Mouse (Mus musculus) limb, embryonic 11.5 days (tissue): ENCODE measurements around the gene Mtus2. TPM values are rescaled to one million over a fixed set of nuclear protein-coding genes. Genes with fewer than 3 reads are reported as not detected.

Experiments used
- ATAC-seq: fragments of 200-750 bp; cut with Nextera tagmentation; 2 replicates; pipeline ENCODE4 v1.8.0; 2017; ENCODE audit warnings: low read depth; ENCODE audit not compliant: insufficient number of reproducible peaks, low FRiP score, low TSS enrichment
- DNase-seq: peaks from one replicate; pipeline ENCODE4 v3.0.0-alpha.2; 2015; ENCODE audit warnings: low spot score
- H3K27ac ChIP-seq: fragments of 300-500 bp; sonication (generic); replicated peaks from 2 replicates; pipeline ENCODE4 v1.5.1; 2014; ENCODE audit warnings: low read depth, mild to moderate bottlenecking, low read length
- H3K27me3 ChIP-seq: fragments of 300-500 bp; sonication (generic); 2 replicates; pipeline ENCODE4 v1.6.1; 2014; ENCODE audit warnings: mild to moderate bottlenecking, low read length, mixed read lengths; ENCODE audit not compliant: control insufficient read depth, insufficient read depth
- H3K36me3 ChIP-seq: fragments of 300-500 bp; sonication (generic); 2 replicates; pipeline ENCODE4 v1.6.1; 2014; ENCODE audit warnings: mild to moderate bottlenecking, low read length, moderate library complexity, mixed read lengths; ENCODE audit not compliant: control insufficient read depth, insufficient read depth
- H3K4me1 ChIP-seq: fragments of 300-500 bp; sonication (generic); 2 replicates; pipeline ENCODE4 v1.6.1; 2014; ENCODE audit warnings: low read length, mixed read lengths; ENCODE audit not compliant: control insufficient read depth, insufficient read depth
- H3K4me2 ChIP-seq: fragments of 300-500 bp; sonication (generic); 2 replicates; pipeline ENCODE4 v1.6.1; 2014; ENCODE audit warnings: low read depth, mild to moderate bottlenecking, moderate library complexity; ENCODE audit not compliant: severe bottlenecking
- H3K4me3 ChIP-seq: fragments of 300-500 bp; sonication (generic); 2 replicates; pipeline ENCODE4 v1.5.1; 2014; ENCODE audit warnings: low read depth, low read length
- H3K9ac ChIP-seq: fragments of 300-500 bp; sonication (generic); 2 replicates; pipeline ENCODE4 v1.6.1; 2014; ENCODE audit warnings: mild to moderate bottlenecking, low read length
- H3K9me3 ChIP-seq: fragments of 300-500 bp; sonication (generic); 2 replicates; pipeline ENCODE4 v1.6.1; 2016; ENCODE audit warnings: low read length; ENCODE audit not compliant: control insufficient read depth
- WGBS: fragments of 180-500 bp; shearing (Covaris S2); extraction: QIAGEN DNeasy Blood & Tissue Kit; methylation state at CpG from one replicate; pipeline ENCODE4 v1.1.7; 2014; 5-methylcytosine and 5-hydroxymethylcytosine counted together
- polyA plus RNA-seq: library from polyadenylated mRNA; unstranded; fragments of >200 nt; fragmentation: Nextera tagmentation; extraction: Ambion mirVana; gene quantifications from 2 replicates; pipeline ENCODE4 v1.2.1, GENCODE M21; 2014

Mtus2 gene
- polyA plus RNA-seq, 1 experiment from 2014 or later = 4.0 TPM

DNA sequence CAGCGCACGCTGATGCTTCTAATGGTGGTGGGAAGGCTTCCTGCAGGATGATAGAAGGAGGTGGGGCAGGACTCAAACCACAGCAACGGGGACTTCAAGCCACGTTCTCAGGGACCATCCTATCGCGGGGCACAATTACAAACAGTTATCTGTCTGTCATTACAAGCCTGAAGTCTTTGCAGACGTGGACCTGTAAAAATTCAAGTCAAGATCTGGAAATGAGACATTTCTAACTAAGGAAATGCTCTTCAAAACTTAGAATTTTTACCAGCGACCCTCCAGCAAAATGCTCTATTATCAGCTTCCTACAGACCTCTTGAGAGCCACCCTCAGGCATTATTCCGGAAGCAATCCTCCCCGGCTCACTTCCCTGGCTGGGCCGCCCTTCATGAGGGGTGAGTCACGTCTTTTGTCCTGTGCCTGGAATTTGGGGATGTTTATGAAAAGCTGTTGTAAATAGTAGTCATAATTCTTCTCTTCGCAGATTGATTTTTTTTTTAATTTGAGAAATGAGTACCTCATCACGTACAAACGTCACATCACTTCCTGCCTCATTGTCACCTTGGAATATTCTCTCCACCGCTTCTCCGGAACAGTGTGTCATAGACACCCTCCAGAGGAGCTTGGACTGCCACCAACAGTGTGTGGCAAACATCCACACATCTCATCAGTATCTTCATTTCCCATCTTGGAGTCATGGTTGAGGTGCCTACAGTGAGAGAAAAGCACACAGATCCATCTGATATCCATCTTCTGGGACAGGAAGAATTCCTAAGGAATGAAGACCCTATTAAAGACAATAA, 38.9 kb upstream of the Mtus2 start:
- DNase-seq (no peak), ATAC-seq (no peak)
- Histone ChIP-seq H3K36me3 (no peaks in the 10 kb centered on the region), H3K27ac (no peak overlapping the region), H3K9ac (no peak overlapping the region), H3K9me3 (no peaks in the 10 kb centered on the region), H3K4me2 (no peak overlapping the region), H3K4me3 (no peak overlapping the region), H3K27me3 (no peaks in the 10 kb centered on the region), H3K4me1 (peaks cover 3% of the 10 kb centered on the region; the same call in 1 of the 2 replicates)
- WGBS = 77% methylated on average over 17 of the region's 17 CpGs

DNA sequence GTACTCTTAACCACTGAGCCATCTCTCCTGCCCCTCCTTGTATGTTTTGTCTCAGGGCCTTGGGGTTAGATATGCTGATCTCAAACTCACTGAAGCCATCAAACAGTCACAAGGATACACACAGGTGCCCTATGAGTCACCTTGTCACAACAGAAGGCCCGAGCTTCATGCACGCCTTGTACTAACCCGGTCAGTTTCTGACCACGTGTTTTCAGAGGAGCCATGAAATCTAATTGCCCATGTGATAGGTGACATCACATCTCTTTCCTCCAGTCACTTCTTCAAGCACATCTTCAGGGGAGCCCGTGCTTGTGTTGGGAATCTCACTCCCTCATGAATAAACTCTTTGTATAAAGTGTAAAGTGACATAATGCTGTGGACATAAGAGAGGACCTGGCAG, 32.5 kb upstream of the Mtus2 start:
- ATAC-seq = no peak
- no peak overlapping the region for H3K9ac ChIP-seq
- H3K4me1 ChIP-seq = no peaks in the 10 kb centered on the region
- no peaks in the 10 kb centered on the region for H3K27me3 ChIP-seq
- no peak overlapping the region for H3K4me3 ChIP-seq
- no peak overlapping the region for H3K4me2 ChIP-seq
- H3K27ac ChIP-seq = no peak overlapping the region
- no peaks in the 10 kb centered on the region for H3K36me3 ChIP-seq
- 86% methylated on average over 5 of the region's 5 CpGs for WGBS
- no peak for DNase-seq
- no peaks in the 10 kb centered on the region for H3K9me3 ChIP-seq

DNA sequence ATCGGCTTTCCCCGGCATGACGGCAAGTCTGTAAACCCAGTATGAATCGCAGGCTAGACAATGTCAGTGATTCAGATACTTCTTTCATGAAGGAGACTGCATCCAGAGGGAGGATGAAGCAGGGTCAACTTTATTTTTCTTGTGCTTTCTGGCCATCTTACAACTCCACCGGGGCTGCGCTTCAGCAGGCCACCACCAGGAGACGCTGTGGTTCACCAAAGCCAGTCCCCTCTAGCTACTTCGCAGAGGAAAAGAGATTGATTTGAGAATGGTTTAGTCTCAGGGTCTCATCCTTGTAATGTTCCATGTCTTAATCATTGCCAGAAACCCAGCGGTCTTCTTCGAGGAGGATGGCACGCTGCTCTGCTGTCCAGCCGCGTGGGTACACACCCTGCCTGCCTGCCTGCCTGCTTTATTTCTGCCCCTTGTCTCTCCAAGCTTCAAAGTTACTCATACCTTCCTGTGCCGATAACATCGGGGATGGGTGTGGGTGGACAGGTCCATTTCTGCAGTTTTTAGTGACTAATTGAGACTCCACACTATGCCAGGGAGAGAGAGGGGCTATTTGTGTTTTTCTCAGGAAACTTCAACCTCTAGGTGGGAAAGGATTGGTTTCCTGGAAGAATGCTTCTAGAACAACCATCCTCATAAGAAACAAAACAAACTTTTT, 31.1 kb upstream of the Mtus2 start:
- Histone ChIP-seq H3K27me3 (no peaks in the 10 kb centered on the region), H3K4me3 (no peak overlapping the region), H3K9me3 (no peaks in the 10 kb centered on the region), H3K4me2 (no peak overlapping the region), H3K36me3 (no peaks in the 10 kb centered on the region), H3K4me1 (no peaks in the 10 kb centered on the region), H3K27ac (no peak overlapping the region), H3K9ac (no peak overlapping the region)
- DNase-seq (peak; percentile 60), ATAC-seq (no peak)
- 71% methylated on average over 15 of the region's 15 CpGs for WGBS

DNA sequence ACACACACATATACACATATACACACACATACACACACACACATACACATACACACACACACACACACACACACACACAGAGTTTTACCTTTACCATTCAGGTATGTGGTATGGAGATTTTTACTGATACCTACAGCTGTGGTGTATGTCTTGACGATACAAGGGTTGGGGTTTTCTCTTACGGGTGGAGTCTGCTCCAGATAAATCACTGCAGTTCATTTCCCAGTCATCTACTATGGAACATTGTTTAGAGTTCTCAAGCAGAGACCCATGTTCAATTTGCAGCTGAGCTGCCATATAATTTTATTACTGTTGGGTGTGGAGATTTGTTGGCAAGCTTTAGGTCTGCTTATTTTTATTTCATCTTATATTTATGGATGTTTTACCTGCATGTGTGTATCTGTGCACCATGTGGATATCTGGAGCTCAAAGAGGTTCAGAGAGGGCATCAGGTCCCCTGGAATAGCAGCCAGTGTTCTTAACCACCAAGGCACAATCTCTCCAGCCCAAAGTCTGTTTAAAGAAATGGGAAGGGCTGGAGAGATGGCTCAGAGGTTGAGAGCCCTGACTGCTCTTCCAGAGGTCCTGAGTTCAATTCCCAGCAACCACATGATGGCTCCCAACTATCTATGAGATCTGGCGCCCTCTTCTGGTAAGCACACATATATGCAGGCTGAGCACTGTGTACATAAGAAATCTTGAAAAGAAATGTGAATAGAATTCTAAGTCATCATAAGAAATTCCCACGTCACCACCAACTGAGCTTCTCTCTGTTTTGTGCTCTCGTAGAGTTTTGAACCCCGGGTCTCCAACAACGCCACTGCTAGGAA, 28.2 kb upstream of the Mtus2 start:
- no peaks in the 10 kb centered on the region for H3K36me3 ChIP-seq
- no peak overlapping the region for H3K9ac ChIP-seq
- no peaks in the 10 kb centered on the region for H3K9me3 ChIP-seq
- H3K4me3 ChIP-seq = no peak overlapping the region
- no peak overlapping the region for H3K27ac ChIP-seq
- no peak for DNase-seq
- H3K27me3 ChIP-seq = no peaks in the 10 kb centered on the region
- no peak overlapping the region for H3K4me2 ChIP-seq
- WGBS = 83% methylated on average over 7 of the region's 7 CpGs
- ATAC-seq = no peak
- no peaks in the 10 kb centered on the region for H3K4me1 ChIP-seq

DNA sequence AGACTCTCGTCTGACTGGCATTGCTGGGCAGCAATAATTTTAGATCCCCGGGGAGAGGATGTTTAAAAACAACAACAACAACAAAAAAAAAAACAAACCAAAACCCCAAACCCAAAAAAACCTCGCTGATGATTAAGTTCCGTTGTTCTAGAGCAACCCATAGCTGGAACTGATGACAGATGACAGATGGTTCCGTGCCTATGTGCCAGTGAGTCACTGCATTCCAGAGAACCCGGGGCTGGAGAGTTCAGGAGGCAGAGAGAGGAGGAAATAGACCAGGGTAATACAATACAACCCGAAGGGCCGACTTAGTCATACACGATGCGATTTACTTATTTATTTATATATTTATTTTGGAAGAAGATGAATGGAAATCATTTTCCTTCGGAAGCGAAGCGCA, 22.0 kb upstream of the Mtus2 start:
- Histone ChIP-seq H3K9ac (no peak overlapping the region), H3K27me3 (no peaks in the 10 kb centered on the region), H3K4me2 (no peak overlapping the region), H3K36me3 (no peaks in the 10 kb centered on the region), H3K4me1 (no peaks in the 10 kb centered on the region), H3K27ac (no peak overlapping the region), H3K9me3 (no peaks in the 10 kb centered on the region), H3K4me3 (no peak overlapping the region)
- DNase-seq (no peak), ATAC-seq (no peak)
- WGBS = 89% methylated on average over 13 of the region's 13 CpGs

DNA sequence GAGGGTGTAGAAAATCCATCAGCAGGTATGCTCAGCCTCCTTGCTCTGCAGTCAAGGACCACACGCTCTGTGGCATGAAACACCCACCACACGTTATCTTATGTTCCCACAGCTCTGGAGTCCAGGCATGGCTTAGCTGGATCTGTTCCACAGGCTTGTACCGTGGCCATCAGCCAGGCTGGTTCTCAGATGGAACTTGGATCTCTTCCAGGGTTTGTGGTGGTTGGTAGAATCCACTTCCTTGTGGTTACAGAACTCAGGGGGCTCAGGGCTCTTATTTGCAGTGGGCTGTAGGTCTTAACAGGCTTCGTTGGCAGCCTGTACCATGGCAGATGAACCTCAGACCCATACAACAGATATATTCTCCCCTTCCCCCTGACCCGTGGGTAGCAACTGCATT, 17.9 kb upstream of the Mtus2 start:
- H3K36me3 ChIP-seq = no peaks in the 10 kb centered on the region
- DNase-seq = no peak
- 84% methylated on average over 5 of the region's 5 CpGs for WGBS
- no peak overlapping the region for H3K27ac ChIP-seq
- no peak overlapping the region for H3K4me3 ChIP-seq
- H3K9ac ChIP-seq = no peak overlapping the region
- no peaks in the 10 kb centered on the region; the same call in 1 of the 2 replicates for H3K9me3 ChIP-seq
- H3K4me2 ChIP-seq = no peak overlapping the region
- ATAC-seq = no peak
- H3K4me1 ChIP-seq = no peaks in the 10 kb centered on the region
- H3K27me3 ChIP-seq = no peaks in the 10 kb centered on the region

DNA sequence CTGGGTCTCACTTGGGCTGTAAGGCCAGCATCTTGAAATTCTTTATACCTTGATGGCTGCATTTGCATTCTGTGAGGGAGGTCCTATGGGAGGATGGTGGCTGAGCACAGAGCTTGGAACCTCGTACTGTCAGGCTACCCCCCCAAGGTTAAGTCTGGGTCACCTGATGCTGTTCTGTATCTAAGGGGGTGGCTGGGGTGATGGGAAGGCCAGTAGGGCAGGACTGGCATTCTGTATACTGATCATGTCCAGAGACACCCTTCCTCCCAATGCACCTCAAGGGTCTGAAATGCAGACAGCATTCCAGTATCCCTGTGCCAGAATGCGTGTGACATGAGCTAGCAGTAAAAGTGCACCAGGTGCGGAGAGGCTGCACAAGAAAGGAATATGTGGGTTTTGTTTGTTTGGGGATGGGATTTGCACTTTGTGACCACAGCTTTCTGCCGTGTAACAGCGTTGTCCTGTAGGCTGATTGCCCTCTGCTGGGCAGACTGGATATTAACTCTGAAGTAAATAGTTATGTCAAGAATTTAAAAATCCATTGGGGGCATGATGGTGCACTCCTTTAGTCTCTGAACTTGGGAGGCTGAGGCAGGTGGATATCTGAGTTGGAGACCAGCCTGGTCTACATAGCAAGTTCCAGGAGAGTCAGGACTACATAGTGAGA, 12.0 kb upstream of the Mtus2 start:
- Histone ChIP-seq H3K9ac (no peak overlapping the region), H3K4me1 (no peaks in the 10 kb centered on the region), H3K27ac (no peak overlapping the region), H3K4me3 (no peak overlapping the region), H3K36me3 (no peaks in the 10 kb centered on the region), H3K9me3 (no peaks in the 10 kb centered on the region; the same call in 1 of the 2 replicates), H3K27me3 (no peaks in the 10 kb centered on the region), H3K4me2 (no peak overlapping the region)
- DNase-seq = peak; percentile 32
- 40% methylated on average over 5 of the region's 5 CpGs for WGBS
- no peak for ATAC-seq

DNA sequence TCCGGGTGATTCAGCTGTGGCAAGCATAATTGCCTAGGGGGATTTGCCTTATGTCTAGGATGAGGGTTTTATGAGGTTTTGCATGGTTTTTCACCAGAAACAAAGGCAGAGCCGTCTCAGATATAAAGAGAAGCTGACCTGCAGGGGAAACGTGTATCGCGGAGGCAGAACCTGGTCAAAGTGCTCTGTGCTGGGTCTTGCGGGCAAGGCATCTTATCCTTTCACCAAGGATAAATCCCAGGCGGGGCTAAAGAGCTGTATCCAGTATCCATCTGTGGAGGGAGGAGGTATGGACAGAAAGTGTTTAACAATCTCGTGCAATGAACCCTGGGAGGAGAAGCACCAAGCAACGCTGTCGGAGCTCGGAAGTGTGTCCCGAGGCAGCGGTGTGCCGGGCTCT, 7.2 kb upstream of the Mtus2 start:
- Histone ChIP-seq H3K9me3 (no peaks in the 10 kb centered on the region), H3K9ac (no peak overlapping the region), H3K4me3 (no peak overlapping the region), H3K36me3 (no peaks in the 10 kb centered on the region), H3K4me1 (no peaks in the 10 kb centered on the region), H3K4me2 (no peak overlapping the region), H3K27ac (no peak overlapping the region), H3K27me3 (no peaks in the 10 kb centered on the region)
- DNase-seq (no peak), ATAC-seq (no peak)
- 79% methylated on average over 14 of the region's 14 CpGs for WGBS
